Mouse (Mus musculus): ENCODE data around the gene Syn3. TPM values are rescaled to one million over a fixed set of nuclear protein-coding genes. Genes with fewer than 3 reads are reported as not detected.

The Syn3 gene
- polyA plus RNA-seq, 1 experiment from 2014 or later, result 8.5 TPM

- DNase-seq (ENCODE audit: low spot score) (peak; percentile 75), ATAC-seq (peak; percentile 83)
- Histone ChIP-seq H3K27ac (ENCODE audit: low read depth, low read length) (no peak within 1 kb of the TSS), H3K36me3 (ENCODE audit: control insufficient read depth, insufficient read depth, low read length) (no peaks in the 10 kb centered on the region), H3K4me1 (ENCODE audit: control insufficient read depth, insufficient read depth, low read length) (peaks cover 33% of the 10 kb centered on the region), H3K4me3 (ENCODE audit: low read depth, low read length) (peak within 1 kb of the TSS; percentile 52), H3K9ac (ENCODE audit: low read length) (peak within 1 kb of the TSS; percentile 68), H3K9me3 (replicated peaks; ENCODE audit: control insufficient read depth, low read length) (no peaks in the 10 kb centered on the region), H3K4me2 (ENCODE audit: low read length) (peak within 1 kb of the TSS; percentile 98), H3K27me3 (replicated peaks; ENCODE audit: control insufficient read depth, insufficient read depth, low read length) (no peaks in the 10 kb centered on the region)
- under 1% methylated on average over 62 of the region's 65 CpGs for WGBS
Measured at GRCm38 (mm10) chr10:86300293-86301116, 198.2 kb downstream of the Syn3 start, which contains the start of gene Timp3. Gene Timp3, plus strand, starts transcription at chr10:86300372.

GRCm38 (mm10) chr10:86299795-86300194 lies 198.9 kb downstream of the Syn3 start:
- ATAC-seq, result no peak
- Histone ChIP-seq H3K4me3 (ENCODE audit: low read depth, low read length) (peak overlapping the region; percentile 52), H3K36me3 (ENCODE audit: control insufficient read depth, insufficient read depth, low read length) (no peaks in the 10 kb centered on the region), H3K4me2 (ENCODE audit: low read length) (peak overlapping the region; percentile 98), H3K27ac (ENCODE audit: low read depth, low read length) (no peak overlapping the region), H3K9me3 (replicated peaks; ENCODE audit: control insufficient read depth, low read length) (no peaks in the 10 kb centered on the region), H3K4me1 (ENCODE audit: control insufficient read depth, insufficient read depth, low read length) (peaks cover 33% of the 10 kb centered on the region), H3K27me3 (replicated peaks; ENCODE audit: control insufficient read depth, insufficient read depth, low read length) (no peaks in the 10 kb centered on the region), H3K9ac (ENCODE audit: low read length) (peak overlapping the region; percentile 68)
- WGBS, result 38% methylated on average over 6 of the region's 6 CpGs
- DNase-seq (ENCODE audit: low spot score), result no peak

- Histone ChIP-seq H3K27ac (ENCODE audit: low read depth, low read length) (no peak overlapping the region), H3K4me1 (ENCODE audit: control insufficient read depth, insufficient read depth, low read length) (peaks cover 23% of the 10 kb centered on the region)
Measured at GRCm38 (mm10) chr10:86298326-86298725, 200.4 kb downstream of the Syn3 start.

GRCm38 (mm10) chr10:86297307-86297706 lies 201.4 kb downstream of the Syn3 start:
- no peak overlapping the region for H3K27ac ChIP-seq (ENCODE audit: low read depth, low read length)
- WGBS, result 90% methylated on average over 2 of the region's 2 CpGs
- no peak for ATAC-seq
- no peak overlapping the region for H3K4me3 ChIP-seq (ENCODE audit: low read depth, low read length)
- H3K36me3 ChIP-seq (ENCODE audit: control insufficient read depth, insufficient read depth, low read length), result no peaks in the 10 kb centered on the region
- H3K27me3 ChIP-seq (replicated peaks; ENCODE audit: control insufficient read depth, insufficient read depth, low read length), result no peaks in the 10 kb centered on the region
- H3K9me3 ChIP-seq (replicated peaks; ENCODE audit: control insufficient read depth, low read length), result no peaks in the 10 kb centered on the region
- peaks cover 15% of the 10 kb centered on the region for H3K4me1 ChIP-seq (ENCODE audit: control insufficient read depth, insufficient read depth, low read length)
- DNase-seq (ENCODE audit: low spot score), result no peak
- H3K9ac ChIP-seq (ENCODE audit: low read length), result no peak overlapping the region
- no peak overlapping the region for H3K4me2 ChIP-seq (ENCODE audit: low read length)

More at GRCm38 (mm10) chr10:86298326-86298725, 200.4 kb downstream of the Syn3 start:
- no peaks in the 10 kb centered on the region for H3K36me3 ChIP-seq (ENCODE audit: control insufficient read depth, insufficient read depth, low read length)
- no peaks in the 10 kb centered on the region for H3K9me3 ChIP-seq (replicated peaks; ENCODE audit: control insufficient read depth, low read length)
- no peak overlapping the region for H3K9ac ChIP-seq (ENCODE audit: low read length)
- H3K27me3 ChIP-seq (replicated peaks; ENCODE audit: control insufficient read depth, insufficient read depth, low read length), result no peaks in the 10 kb centered on the region
- H3K4me3 ChIP-seq (ENCODE audit: low read depth, low read length), result no peak overlapping the region
- ATAC-seq, result no peak
- H3K4me2 ChIP-seq (ENCODE audit: low read length), result no peak overlapping the region
- no peak for DNase-seq (ENCODE audit: low spot score)
- 52% methylated on average over 6 of the region's 6 CpGs for whole genome bisulfite sequencing

DNA sequence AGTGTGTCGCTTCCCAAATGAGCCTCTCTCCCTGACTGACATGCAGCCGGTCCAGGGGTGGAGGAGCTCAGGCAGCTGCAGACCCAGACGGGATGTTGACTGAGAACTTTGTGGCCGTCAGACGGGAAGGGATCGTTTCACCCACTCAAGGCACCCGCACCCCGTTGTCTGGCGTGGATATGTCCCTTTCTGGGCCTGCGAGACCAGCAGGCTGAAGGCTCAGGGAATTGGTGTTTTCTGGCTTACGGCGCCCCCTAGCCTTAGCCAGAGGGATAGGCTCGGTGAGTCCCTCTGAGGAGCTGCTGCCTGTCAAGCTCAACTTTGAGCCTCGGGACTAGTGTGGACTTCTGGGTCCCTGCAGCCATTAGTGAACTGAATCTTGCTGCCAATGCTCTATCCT lies 202.6 kb downstream of the Syn3 start:
- 5% methylated on average over 14 of the region's 14 CpGs for WGBS
- peak; percentile 68 for ATAC-seq
- H3K9ac ChIP-seq (ENCODE audit: low read length), result peak overlapping the region; percentile 48

GRCm38 (mm10) chr10:86295454-86296098 lies 203.1 kb downstream of the Syn3 start:
- Histone ChIP-seq H3K4me1 (ENCODE audit: control insufficient read depth, insufficient read depth, low read length) (peaks cover 8% of the 10 kb centered on the region; the same call in 1 of the 2 replicates), H3K4me2 (ENCODE audit: low read length) (peak overlapping the region; percentile 42), H3K36me3 (ENCODE audit: control insufficient read depth, insufficient read depth, low read length) (no peaks in the 10 kb centered on the region), H3K9ac (ENCODE audit: low read length) (peak overlapping the region; percentile 48), H3K4me3 (ENCODE audit: low read depth, low read length) (peak overlapping the region; percentile 10; the same call in 1 of the 2 replicates), H3K27ac (ENCODE audit: low read depth, low read length) (no peak overlapping the region), H3K27me3 (replicated peaks; ENCODE audit: control insufficient read depth, insufficient read depth, low read length) (no peaks in the 10 kb centered on the region), H3K9me3 (replicated peaks; ENCODE audit: control insufficient read depth, low read length) (no peaks in the 10 kb centered on the region)
- no peak for DNase-seq (ENCODE audit: low spot score)
- 29% methylated on average over 13 of the region's 13 CpGs for WGBS
- ATAC-seq, result 0 out of 2 replicates have a peak, but pooled peaks have one; percentile 6

More for the DNA sequence above, 202.6 kb downstream of the Syn3 start:
- H3K27ac ChIP-seq (ENCODE audit: low read depth, low read length), result no peak overlapping the region
- peak; percentile 78 for DNase-seq (ENCODE audit: low spot score)
- peak overlapping the region; percentile 10; the same call in 1 of the 2 replicates for H3K4me3 ChIP-seq (ENCODE audit: low read depth, low read length)
- H3K4me1 ChIP-seq (ENCODE audit: control insufficient read depth, insufficient read depth, low read length), result peaks cover 13% of the 10 kb centered on the region
- no peaks in the 10 kb centered on the region for H3K27me3 ChIP-seq (replicated peaks; ENCODE audit: control insufficient read depth, insufficient read depth, low read length)
- H3K36me3 ChIP-seq (ENCODE audit: control insufficient read depth, insufficient read depth, low read length), result no peaks in the 10 kb centered on the region
- peak overlapping the region; percentile 42 for H3K4me2 ChIP-seq (ENCODE audit: low read length)
- H3K9me3 ChIP-seq (replicated peaks; ENCODE audit: control insufficient read depth, low read length), result no peaks in the 10 kb centered on the region

DNA sequence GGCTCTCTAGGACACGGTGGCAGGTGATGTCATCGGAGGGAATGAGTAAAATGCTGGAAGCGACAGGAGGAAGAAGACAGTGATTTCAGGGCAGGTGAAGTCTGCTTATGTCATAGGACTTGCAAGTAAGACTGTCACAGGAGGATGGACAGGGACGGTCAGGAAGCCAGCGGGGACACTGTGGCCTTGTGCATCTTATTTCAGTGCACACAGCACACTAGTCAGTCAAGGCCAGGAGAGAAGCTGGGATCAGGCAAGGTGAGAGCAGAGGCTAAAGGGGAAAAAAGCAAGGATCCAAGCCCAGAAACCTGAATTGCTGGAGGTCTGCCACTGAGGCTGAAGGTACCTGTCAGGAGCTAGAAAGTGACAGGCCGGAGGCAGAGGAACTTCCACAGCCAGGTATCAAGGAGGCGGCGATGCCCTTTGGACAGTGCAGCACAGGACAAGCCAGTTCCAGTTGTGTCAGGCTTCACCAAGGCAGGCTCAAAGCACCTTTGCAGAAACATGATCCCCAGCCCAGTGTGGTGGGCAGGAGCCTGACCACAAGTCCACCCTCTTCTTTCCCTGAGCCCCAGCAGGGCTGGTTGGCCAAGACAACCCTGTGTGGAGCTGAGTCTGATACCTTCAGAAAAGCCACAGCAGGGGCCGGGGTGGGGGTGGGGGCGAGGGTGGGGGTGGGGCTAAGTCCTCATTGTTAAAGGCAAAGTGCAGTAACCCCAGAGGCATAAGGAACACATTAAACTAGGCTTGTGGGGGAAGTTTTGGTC lies 203.9 kb downstream of the Syn3 start:
- no peak for DNase-seq (ENCODE audit: low spot score)
- H3K27ac ChIP-seq (ENCODE audit: low read depth, low read length), result no peak overlapping the region
- H3K36me3 ChIP-seq (ENCODE audit: control insufficient read depth, insufficient read depth, low read length), result no peaks in the 10 kb centered on the region
- H3K4me3 ChIP-seq (ENCODE audit: low read depth, low read length), result no peak overlapping the region
- ATAC-seq, result no peak
- peaks cover 3% of the 10 kb centered on the region; the same call in 1 of the 2 replicates for H3K4me1 ChIP-seq (ENCODE audit: control insufficient read depth, insufficient read depth, low read length)
- H3K9ac ChIP-seq (ENCODE audit: low read length), result no peak overlapping the region
- no peaks in the 10 kb centered on the region for H3K27me3 ChIP-seq (replicated peaks; ENCODE audit: control insufficient read depth, insufficient read depth, low read length)
- no peak overlapping the region for H3K4me2 ChIP-seq (ENCODE audit: low read length)
- 64% methylated on average over 10 of the region's 10 CpGs for WGBS
- no peaks in the 10 kb centered on the region for H3K9me3 ChIP-seq (replicated peaks; ENCODE audit: control insufficient read depth, low read length)

- Histone ChIP-seq H3K36me3 (ENCODE audit: control insufficient read depth, insufficient read depth, low read length) (no peaks in the 10 kb centered on the region), H3K27ac (ENCODE audit: low read depth, low read length) (no peak overlapping the region), H3K9ac (ENCODE audit: low read length) (no peak overlapping the region), H3K27me3 (replicated peaks; ENCODE audit: control insufficient read depth, insufficient read depth, low read length) (no peaks in the 10 kb centered on the region), H3K4me1 (ENCODE audit: control insufficient read depth, insufficient read depth, low read length) (peaks cover 3% of the 10 kb centered on the region; the same call in 1 of the 2 replicates), H3K9me3 (replicated peaks; ENCODE audit: control insufficient read depth, low read length) (no peaks in the 10 kb centered on the region), H3K4me2 (ENCODE audit: low read length) (no peak overlapping the region), H3K4me3 (ENCODE audit: low read depth, low read length) (no peak overlapping the region)
- DNase-seq (ENCODE audit: low spot score) (no peak), ATAC-seq (no peak)
- 89% methylated on average over 1 of the region's 1 CpGs for WGBS
Measured at GRCm38 (mm10) chr10:86293880-86294279, 204.8 kb downstream of the Syn3 start.

Measured in forebrain, embryonic 14.5 days (tissue).